In genomic region chr3:115845032-115845618, GRCm38 (mm10) we compare ENCODE assay signal across 20 mouse cellular contexts. TPM values are rescaled to one million over a fixed set of nuclear protein-coding genes. Genes with fewer than 3 reads are reported as not detected.
A peak's percentile ranks its signal among the peaks of the same experiment; 100 is the strongest.
DNase-seq lines count a peak whose midpoint lies in the region; ATAC-seq and TF ChIP-seq lines count a peak whose summit lies in the region.
"Had no signal": no experiment of that assay in that cellular context is flagged by ENCODE, and none has a peak within 500 bp of the region (broad histone marks: within the 10 kb centered on the region; RNA-seq: fewer than 3 reads in every experiment).

No protein-coding gene starts in this region.

- H3K27me3 ChIP-seq in heart, adult 2 months (ENCODE audit: control insufficient read depth, insufficient read depth, low read length), result no peaks in the 10 kb centered on the region
- no peaks in the 10 kb centered on the region for H3K27me3 ChIP-seq in megakaryocyte, embryonic 14.5 days (replicated peaks)
- H3K27me3 ChIP-seq in forebrain, embryonic 14.5 days (replicated peaks; ENCODE audit: control insufficient read depth, insufficient read depth, low read length), result no peaks in the 10 kb centered on the region
- H3K27me3 ChIP-seq: heart, embryonic 13.5 days; hindbrain, embryonic 12.5 days had no signal

- no peaks in the 10 kb centered on the region for H3K79me2 ChIP-seq in heart, adult 2 months (replicated peaks; ENCODE audit: control insufficient read depth, insufficient read depth, low read length)

- no peak overlapping the region for H3K4me2 ChIP-seq in forebrain, embryonic 14.5 days (ENCODE audit: low read length)
- H3K4me2 ChIP-seq: heart, embryonic 13.5 days; hindbrain, embryonic 12.5 days had no signal

- intact Hi-C loops in heart, adult 2 months (cut with DNase I), result no loop called here

- peaks cover 3% of the 10 kb centered on the region; the same call in 1 of the 2 replicates for H3K9me3 ChIP-seq in megakaryocyte, embryonic 14.5 days
- H3K9me3 ChIP-seq in forebrain, embryonic 14.5 days (replicated peaks; ENCODE audit: control insufficient read depth, low read length), result no peaks in the 10 kb centered on the region
- H3K9me3 ChIP-seq: embryonic facial prominence, embryonic 10.5 days; G1E; heart, embryonic 13.5 days; hindbrain, embryonic 12.5 days had no signal

- H3K36me3 ChIP-seq in heart, adult 2 months (ENCODE audit: control insufficient read depth, insufficient read depth, low read length), result no peaks in the 10 kb centered on the region
- H3K36me3 ChIP-seq in megakaryocyte, embryonic 14.5 days (replicated peaks; ENCODE audit: low read length), result peaks cover 7% of the 10 kb centered on the region
- no peaks in the 10 kb centered on the region for H3K36me3 ChIP-seq in forebrain, embryonic 14.5 days (ENCODE audit: control insufficient read depth, insufficient read depth, low read length)
- H3K36me3 ChIP-seq: embryonic facial prominence, embryonic 10.5 days; G1E; heart, embryonic 13.5 days; hindbrain, embryonic 12.5 days had no signal

- ATAC-seq in megakaryocyte, adult 5-6 weeks (ENCODE audit: poor library complexity, severe bottlenecking), result no peak
- peak; percentile 60 for ATAC-seq in forebrain, embryonic 14.5 days
- ATAC-seq in megakaryocyte-erythroid progenitor cell, adult 5-6 weeks (replicated peaks; ENCODE audit: low FRiP score, low TSS enrichment, poor library complexity, severe bottlenecking), result peak; percentile 48; the same call in 1 of the 2 replicates
- ATAC-seq: CD4-positive, CD25-positive, alpha-beta regulatory T cell, adult 4 months; intestine, embryonic 16.5 days had no signal

- H3K4me1 ChIP-seq in heart, adult 2 months (ENCODE audit: control insufficient read depth, insufficient read depth, low read length), result no peaks in the 10 kb centered on the region
- peaks cover 36% of the 10 kb centered on the region for H3K4me1 ChIP-seq in megakaryocyte, embryonic 14.5 days
- 0 out of 2 replicates have a peak, but pooled peaks cover 3% of the 10 kb centered on the region for H3K4me1 ChIP-seq in forebrain, embryonic 14.5 days (ENCODE audit: control insufficient read depth, insufficient read depth, low read length)
- H3K4me1 ChIP-seq: heart, embryonic 13.5 days; hindbrain, embryonic 12.5 days had no signal

- H3K4me3 ChIP-seq in heart, adult 2 months, result no peak overlapping the region
- H3K4me3 ChIP-seq in megakaryocyte, embryonic 14.5 days (replicated peaks), result peak overlapping the region; percentile 70
- no peak overlapping the region for H3K4me3 ChIP-seq in forebrain, embryonic 14.5 days (ENCODE audit: low read depth, low read length)
- H3K4me3 ChIP-seq: embryonic facial prominence, embryonic 10.5 days; heart, embryonic 13.5 days; hindbrain, embryonic 12.5 days had no signal

- no peak overlapping the region for H3K27ac ChIP-seq in heart, adult 2 months
- H3K27ac ChIP-seq in forebrain, embryonic 14.5 days (ENCODE audit: low read depth, low read length), result peak overlapping the region; percentile 36; the same call in 1 of the 2 replicates
- H3K27ac ChIP-seq: embryonic facial prominence, embryonic 10.5 days; heart, embryonic 13.5 days; hindbrain, embryonic 12.5 days had no signal

- DNase-seq in heart, adult 11 months, result peak; percentile 58
- DNase-seq in heart, adult 2 months, result no peak
- peak; percentile 14 for DNase-seq in forebrain, embryonic 14.5 days (ENCODE audit: low spot score)
- no peak for DNase-seq in spleen, adult 18-20 months
- DNase-seq in kidney, adult 8-10 months, result no peak
- DNase-seq: adrenal gland, postnatal 10 days; B cell, adult 2 months; cerebellum, adult 11 months; cerebellum, adult 8-10 months; gastrocnemius, postnatal 14 days; heart, postnatal 36 days had no signal

- no peak for TF ChIP-seq POLR2A in heart, adult 2 months (IDR thresholded peaks at IDR 0.05; ENCODE audit: insufficient read depth, low read depth, low read length)

- H3K9ac ChIP-seq in heart, adult 2 months (ENCODE audit: low read depth, low read length), result no peak overlapping the region
- no peak overlapping the region for H3K9ac ChIP-seq in forebrain, embryonic 14.5 days (ENCODE audit: low read length)
- H3K9ac ChIP-seq: heart, embryonic 13.5 days; hindbrain, embryonic 12.5 days had no signal

- TF ChIP-seq CTCF in heart, adult 2 months (IDR thresholded peaks at IDR 0.05), result no peak

- no peak for TF ChIP-seq EP300 in heart, adult 2 months (IDR thresholded peaks at IDR 0.05; ENCODE audit: insufficient read depth, low read depth, low read length)

- whole genome bisulfite sequencing in heart, adult 2 months, result 74% methylated on average over 5 of the region's 5 CpGs
- WGBS in forebrain, embryonic 14.5 days, result 23% methylated on average over 5 of the region's 5 CpGs

RNA-seq across cellular contexts. Expression of gene Dph5, which starts 42.5 kb away (rescaled TPM):
- 1 to 10 TPM; 5.8 to 8.4 TPM for total RNA-seq in heart, adult 2 months (2021)
- polyA plus RNA-seq in heart, adult 2 months (2012; rRNA removed), result 3.3 and 7.4 TPM in 2 replicates
- 3.7 TPM in 1 of 2 replicates, not detected in the other for polyA plus RNA-seq in megakaryocyte, embryonic 14.5 days (2012; ENCODE audit: insufficient read depth, low replicate concordance)
- total RNA-seq in megakaryocyte, adult 5-6 weeks (2015), result 10.2 and 15.6 TPM in 2 replicates
- 26.8 and 27.3 TPM in 2 replicates for total RNA-seq in megakaryocyte, adult 5-6 weeks (2017)
- 24.6 and 27.4 TPM in 2 replicates for polyA plus RNA-seq in forebrain, embryonic 14.5 days (2014; fragmentation: Nextera tagmentation; extraction: Ambion mirVana)
- 65.6 and 66.4 TPM in 2 replicates for total RNA-seq in megakaryocyte-erythroid progenitor cell, adult 5-6 weeks (2014; fragmentation: Nextera tagmentation)
- 85.9 and 94.3 TPM in 2 replicates for total RNA-seq in megakaryocyte-erythroid progenitor cell, adult 5-6 weeks (2017)

Comparison
In these comparisons a context has a peak if more than half of its experiments do, and no peak if none do; other contexts are left out.
1. DNase-seq: peak in heart, adult 11 months (single experiment) and forebrain, embryonic 14.5 days (single experiment); none in heart, adult 2 months (0 of 2), spleen, adult 18-20 months (0 of 2) and kidney, adult 8-10 months (0 of 2).